Mouse (Mus musculus) heart, embryonic 14.5 days (tissue): Measurements from ENCODE around the gene Gm38100. TPM values are rescaled to one million over a fixed set of nuclear protein-coding genes. Genes with fewer than 3 reads are reported as not detected.

Source experiments
- ATAC-seq: fragments of 200-750 bp; cut with Nextera tagmentation; 2 replicates; pipeline ENCODE4 v1.8.0; 2017; ENCODE audit warnings: low read depth, moderate TSS enrichment; ENCODE audit not compliant: insufficient number of reproducible peaks, insufficient read depth, low FRiP score
- H3K27ac ChIP-seq, 2 experiments: fragments of 200-500 bp in 1 of 2; fragments of 300-500 bp in 1 of 2; sonication (generic) in 1 of 2; replicated peaks in 1 of 2; 2 replicates each; pipeline ENCODE4 v1.5.1; 2012 to 2014; ENCODE audit warnings: low read depth in 2 of 2, low read length in 2 of 2, control low read depth in 1 of 2, mild to moderate bottlenecking in 1 of 2, mixed read lengths in 1 of 2; ENCODE audit not compliant: control insufficient read depth in 1 of 2, insufficient read depth in 1 of 2
- H3K27me3 ChIP-seq: fragments of 300-500 bp; sonication (generic); 2 replicates; pipeline ENCODE4 v1.6.1; 2014; ENCODE audit warnings: mild to moderate bottlenecking, low read length, control low read depth; ENCODE audit not compliant: control insufficient read depth, insufficient read depth
- H3K36me3 ChIP-seq: fragments of 300-500 bp; sonication (generic); 2 replicates; pipeline ENCODE4 v1.6.1; 2014; ENCODE audit warnings: mild to moderate bottlenecking, control low read depth, low read length, mixed read lengths; ENCODE audit not compliant: control insufficient read depth, insufficient read depth
- H3K4me1 ChIP-seq, 2 experiments: fragments of 200-500 bp in 1 of 2; fragments of 300-500 bp in 1 of 2; sonication (generic) in 1 of 2; 2 replicates each; pipeline ENCODE4 v1.6.1; 2012 to 2014; ENCODE audit warnings: low read length in 2 of 2, control low read depth in 1 of 2, mixed read lengths in 1 of 2; ENCODE audit not compliant: control insufficient read depth in 2 of 2, insufficient read depth in 2 of 2
- H3K4me2 ChIP-seq: fragments of 300-500 bp; sonication (generic); 2 replicates; pipeline ENCODE4 v1.6.1; 2014; ENCODE audit warnings: mild to moderate bottlenecking, low read length
- H3K4me3 ChIP-seq, 2 experiments: fragments of 200-500 bp in 1 of 2; fragments of 300-500 bp in 1 of 2; sonication (generic) in 1 of 2; 2 replicates each; pipeline ENCODE4 v1.5.1; 2012 to 2014; ENCODE audit warnings: low read length in 2 of 2, mild to moderate bottlenecking in 2 of 2, control low read depth in 1 of 2, low read depth in 1 of 2, moderate library complexity in 1 of 2; ENCODE audit not compliant: control insufficient read depth in 1 of 2, insufficient read depth in 1 of 2
- H3K9ac ChIP-seq: fragments of 300-500 bp; sonication (generic); 2 replicates; pipeline ENCODE4 v1.6.1; 2014; ENCODE audit warnings: mild to moderate bottlenecking, low read length
- H3K9me3 ChIP-seq: fragments of 300-500 bp; sonication (generic); 2 replicates; pipeline ENCODE4 v1.6.1; 2016; ENCODE audit warnings: low read length, control low read depth; ENCODE audit not compliant: control insufficient read depth
- WGBS: fragments of 180-500 bp; shearing (Covaris S2); extraction: QIAGEN DNeasy Blood & Tissue Kit; methylation state at CpG from one replicate; pipeline ENCODE4 v1.1.7; 2014; 5-methylcytosine and 5-hydroxymethylcytosine counted together
- polyA plus RNA-seq: library from polyadenylated mRNA; unstranded; fragments of >200 nt; fragmentation: Nextera tagmentation; extraction: Ambion mirVana; gene quantifications from 2 replicates; pipeline ENCODE4 v1.2.1, GENCODE M21; 2014

The Gm38100 gene
- polyA plus RNA-seq, 1 experiment from 2014 or later, result 0.11 TPM

- Histone ChIP-seq H3K27me3 (no peaks in the 10 kb centered on the region), H3K9ac (no peak overlapping the region), H3K4me1 (no peaks in the 10 kb centered on the region), H3K9me3 (no peaks in the 10 kb centered on the region), H3K4me3 (no peak overlapping the region), H3K4me2 (no peak overlapping the region), H3K36me3 (peaks cover 41% of the 10 kb centered on the region), H3K27ac (no peak overlapping the region)
- ATAC-seq, result no peak
- 93% methylated on average over 2 of the region's 2 CpGs for WGBS
Observed at GRCm38 (mm10) chr1:175911207-175911606, 8.9 kb upstream of the Gm38100 start.

GRCm38 (mm10) chr1:175912038-175912437 is 8.1 kb upstream of the Gm38100 start:
- Histone ChIP-seq H3K27me3 (no peaks in the 10 kb centered on the region), H3K4me3 (no peak overlapping the region), H3K27ac (no peak overlapping the region), H3K9me3 (no peaks in the 10 kb centered on the region), H3K4me2 (no peak overlapping the region), H3K4me1 (no peaks in the 10 kb centered on the region), H3K9ac (no peak overlapping the region), H3K36me3 (peaks cover 32% of the 10 kb centered on the region)
- ATAC-seq, result no peak
- WGBS, result 82% methylated on average over 3 of the region's 3 CpGs

DNA sequence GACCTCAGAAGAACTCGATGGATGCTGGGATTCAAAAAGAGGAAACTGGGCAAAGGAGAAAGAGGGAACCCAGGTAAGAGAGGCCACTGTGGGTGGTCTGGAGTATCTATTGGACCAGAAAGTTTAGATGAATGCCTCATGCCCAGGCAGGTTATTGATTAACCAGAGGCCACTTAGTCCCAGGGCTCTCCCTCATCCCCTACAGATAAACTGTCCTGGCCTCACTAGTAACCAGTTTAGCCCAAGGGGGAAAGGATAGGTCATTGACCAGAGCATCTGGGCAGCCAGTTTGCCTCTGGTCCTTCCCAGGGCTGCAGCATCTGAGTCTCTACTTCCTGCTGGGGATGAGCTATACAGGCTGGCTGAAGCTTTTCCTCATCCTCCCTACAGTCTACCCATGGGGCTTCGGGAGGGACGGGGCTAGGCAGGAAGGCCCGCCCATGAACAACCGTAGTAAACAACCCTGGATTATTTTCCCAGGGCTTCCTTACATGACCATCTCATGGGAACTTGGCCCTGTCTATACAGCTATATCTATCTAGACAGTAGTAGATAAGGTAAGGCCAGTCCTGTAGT is 6.3 kb upstream of the Gm38100 start:
- WGBS, result 69% methylated on average over 5 of the region's 5 CpGs
- H3K4me2 ChIP-seq, result no peak overlapping the region
- ATAC-seq, result no peak
- no peak overlapping the region for H3K4me3 ChIP-seq
- H3K4me1 ChIP-seq, result peaks cover 0 to 4% of the 10 kb centered on the region in 2 experiments; a peak in 1 of 4 replicates
- H3K36me3 ChIP-seq, result peaks cover 15% of the 10 kb centered on the region
- no peaks in the 10 kb centered on the region for H3K27me3 ChIP-seq
- no peak overlapping the region for H3K27ac ChIP-seq
- H3K9me3 ChIP-seq, result no peaks in the 10 kb centered on the region
- H3K9ac ChIP-seq, result no peak overlapping the region

GRCm38 (mm10) chr1:175921091-175921490 is 962 bp downstream of the Gm38100 start:
- Histone ChIP-seq H3K4me3 (no peak overlapping the region), H3K36me3 (no peaks in the 10 kb centered on the region), H3K27me3 (no peaks in the 10 kb centered on the region), H3K9me3 (no peaks in the 10 kb centered on the region), H3K27ac (no peak overlapping the region), H3K4me2 (no peak overlapping the region), H3K9ac (no peak overlapping the region), H3K4me1 (peaks cover 0 to 4% of the 10 kb centered on the region in 2 experiments; a peak in 1 of 4 replicates)
- 69% methylated on average over 8 of the region's 8 CpGs for WGBS
- ATAC-seq, result no peak

DNA sequence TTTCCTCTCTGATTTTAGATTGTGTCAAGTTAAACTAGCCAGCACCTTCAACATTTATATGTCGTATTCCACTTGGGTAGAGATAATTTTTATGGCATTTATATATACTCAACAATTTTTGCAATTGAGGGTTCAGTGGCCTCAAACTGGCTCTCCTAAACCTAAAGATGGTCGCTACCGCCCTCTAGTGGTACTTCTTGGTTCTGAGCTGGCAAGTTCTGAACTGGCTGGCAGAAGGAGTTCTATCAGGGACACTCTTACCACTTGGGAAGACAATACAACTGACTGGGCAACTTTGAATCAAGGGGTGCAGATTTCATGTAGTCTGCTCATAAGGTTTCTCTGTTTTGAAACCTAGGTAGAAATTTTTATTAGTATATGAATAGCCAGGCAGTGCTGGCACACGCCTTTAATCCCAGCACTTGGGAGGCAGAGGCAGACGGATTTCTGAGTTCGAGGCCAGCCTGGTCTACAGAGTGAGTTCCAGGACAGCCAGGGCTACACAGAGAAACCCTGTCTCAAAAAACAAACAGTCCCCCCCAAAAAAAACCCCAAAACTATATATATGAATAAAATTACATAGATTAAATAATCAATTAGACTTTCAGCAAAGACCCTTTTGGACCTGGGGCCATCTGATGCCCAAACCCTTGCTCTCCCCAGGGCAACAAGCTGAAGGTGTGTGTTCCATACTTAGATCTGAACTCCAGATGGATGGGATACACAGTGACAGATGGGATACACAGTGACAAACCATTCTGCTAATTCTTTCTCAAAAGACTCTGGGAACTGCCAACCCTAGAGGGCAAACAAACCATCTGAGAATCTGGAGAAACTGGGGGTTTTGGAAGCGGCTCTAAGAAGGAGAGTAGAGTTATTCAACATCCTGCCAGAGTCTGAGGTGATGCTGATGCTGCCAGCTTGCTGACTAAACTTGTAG is 4.0 kb downstream of the Gm38100 start:
- 45% methylated on average over 7 of the region's 7 CpGs for WGBS
- no peak for ATAC-seq

GRCm38 (mm10) chr1:175931391-175931790 is 11.3 kb downstream of the Gm38100 start:
- Histone ChIP-seq H3K27ac (no peak overlapping the region), H3K27me3 (peaks cover 3% of the 10 kb centered on the region; the same call in 1 of the 2 replicates), H3K9me3 (no peaks in the 10 kb centered on the region), H3K4me2 (no peak overlapping the region), H3K36me3 (no peaks in the 10 kb centered on the region), H3K9ac (no peak overlapping the region), H3K4me1 (peaks cover 0 to 4% of the 10 kb centered on the region in 2 experiments; a peak in 1 of 4 replicates), H3K4me3 (no peak overlapping the region)
- 90% methylated on average over 5 of the region's 5 CpGs for WGBS
- no peak for ATAC-seq

More for the DNA sequence above, 4.0 kb downstream of the Gm38100 start:
- Histone ChIP-seq H3K36me3 (no peaks in the 10 kb centered on the region), H3K27ac (no peak overlapping the region), H3K9me3 (no peaks in the 10 kb centered on the region), H3K27me3 (no peaks in the 10 kb centered on the region), H3K4me2 (no peak overlapping the region), H3K4me3 (no peak overlapping the region), H3K4me1 (no peaks in the 10 kb centered on the region), H3K9ac (no peak overlapping the region)

DNA sequence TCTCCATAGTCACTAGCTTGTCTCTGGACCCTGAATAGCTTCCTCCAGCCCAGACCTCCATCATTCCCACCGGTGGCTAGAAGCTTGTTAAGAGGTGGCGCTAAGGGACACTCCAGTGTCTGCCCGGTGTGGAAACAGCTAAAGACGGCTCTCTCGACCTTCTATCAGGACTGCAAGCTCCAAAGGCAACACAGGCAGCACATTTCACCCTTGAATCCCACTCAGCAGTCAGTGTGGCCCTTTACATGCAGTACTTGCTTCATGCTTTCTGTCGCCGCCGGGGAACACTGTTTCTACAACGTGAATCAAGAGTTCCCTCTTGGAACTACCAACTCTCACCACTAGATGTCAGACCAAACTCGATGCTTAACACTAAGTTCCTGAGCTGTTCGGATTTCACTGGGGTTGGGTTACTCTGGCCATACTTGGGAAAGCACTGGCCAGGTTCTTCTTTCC is 16.2 kb downstream of the Gm38100 start:
- H3K4me3 ChIP-seq, result peak overlapping the region in 1 of 2 experiments; percentile 39; a peak in 1 of 4 replicates
- no peaks in the 10 kb centered on the region for H3K4me1 ChIP-seq
- H3K27me3 ChIP-seq, result peaks cover 3% of the 10 kb centered on the region; the same call in 1 of the 2 replicates
- no peak for ATAC-seq
- peak overlapping the region; percentile 56 for H3K4me2 ChIP-seq
- WGBS, result 7% methylated on average over 11 of the region's 11 CpGs
- H3K9ac ChIP-seq, result peak overlapping the region; percentile 51; the same call in 1 of the 2 replicates
- no peaks in the 10 kb centered on the region for H3K36me3 ChIP-seq
- no peak overlapping the region for H3K27ac ChIP-seq
- no peaks in the 10 kb centered on the region for H3K9me3 ChIP-seq
